Mouse (Mus musculus): ENCODE measurements around the gene Ubxn10.

DNA sequence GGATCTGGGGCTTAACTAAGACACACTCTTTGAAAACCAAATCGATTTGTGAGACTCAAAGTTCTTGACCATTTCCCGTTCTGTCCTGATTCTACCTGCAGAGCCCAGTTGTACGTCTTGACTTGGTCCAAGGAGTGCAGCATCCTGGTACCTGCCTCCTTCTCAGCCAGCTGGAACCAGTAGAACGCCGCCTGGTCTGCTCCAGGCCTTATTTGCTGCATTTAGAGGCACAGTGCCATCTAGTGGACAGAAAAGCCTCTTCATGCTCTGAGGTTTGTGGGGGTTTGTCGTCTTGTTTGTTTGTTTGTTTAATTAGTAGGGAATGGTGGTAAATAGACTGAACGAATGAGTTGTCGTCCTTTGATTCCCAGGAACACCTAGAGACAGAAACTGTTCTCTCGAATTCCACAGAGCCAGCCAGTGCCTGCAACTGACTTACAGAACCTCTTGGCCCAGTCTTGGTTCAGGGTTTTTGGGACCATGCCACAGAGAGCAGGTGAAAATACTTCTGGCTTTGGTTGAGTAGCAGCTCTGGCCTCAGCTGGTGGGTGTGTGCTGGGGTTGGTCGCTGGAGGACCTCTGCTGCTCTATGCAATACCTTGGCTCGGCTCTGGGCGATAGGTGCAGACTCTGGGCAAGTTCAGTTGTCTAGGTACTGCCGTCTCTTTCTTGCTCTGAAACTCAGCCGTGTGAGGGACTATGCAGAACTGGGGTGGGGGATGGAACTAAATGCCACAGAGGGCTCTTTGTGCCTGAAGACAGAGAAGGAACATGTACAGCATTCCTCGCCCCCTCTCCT is 36.6 kb downstream of the Ubxn10 start:
- TF ChIP-seq CTCF (IDR thresholded peaks at IDR 0.05; ENCODE audit: low read depth, low read length) (peak; percentile 72), EP300 (IDR thresholded peaks at IDR 0.05; ENCODE audit: insufficient read depth, low read depth, low read length) (peak; percentile 90; the same call in 1 of the 2 replicates), POLR2A (IDR thresholded peaks at IDR 0.05; ENCODE audit: insufficient read depth, low read length) (no peak)

Measured in ES-Bruce4 (cell line).